Mouse (Mus musculus) midbrain, postnatal 0 days (tissue): ENCODE data around the gene Foxn2. TPM values are rescaled to one million over a fixed set of nuclear protein-coding genes. Genes with fewer than 3 reads are reported as not detected.

ENCODE experiments used
- ATAC-seq: fragments of 200-750 bp; cut with Nextera tagmentation; 2 replicates; pipeline ENCODE4 v1.8.0; 2017; ENCODE audit warnings: moderate number of reproducible peaks, mild to moderate bottlenecking, moderate TSS enrichment, moderate library complexity; ENCODE audit not compliant: low FRiP score
- DNase-seq: peaks from one replicate; pipeline ENCODE4 v3.0.0-alpha.2; 2015; ENCODE audit warnings: low spot score
- H3K27ac ChIP-seq: fragments of 300-500 bp; sonication (generic); 2 replicates; pipeline ENCODE4 v1.5.1; 2014; ENCODE audit warnings: low read depth, mild to moderate bottlenecking, low read length, mixed read lengths
- H3K27me3 ChIP-seq: fragments of 300-500 bp; sonication (generic); 2 replicates; pipeline ENCODE4 v1.6.1; 2014; ENCODE audit warnings: low read length, control low read depth, mixed read lengths; ENCODE audit not compliant: insufficient read depth
- H3K36me3 ChIP-seq: fragments of 300-500 bp; sonication (generic); 2 replicates; pipeline ENCODE4 v1.6.1; 2014; ENCODE audit warnings: low read length, control low read depth, mixed read lengths; ENCODE audit not compliant: insufficient read depth
- H3K4me1 ChIP-seq: fragments of 300-500 bp; sonication (generic); 2 replicates; pipeline ENCODE4 v1.6.1; 2014; ENCODE audit warnings: mild to moderate bottlenecking, control low read depth, antibody characterized with exemption, low read length, mixed read lengths; ENCODE audit not compliant: insufficient read depth
- H3K4me2 ChIP-seq: fragments of 300-500 bp; sonication (generic); 2 replicates; pipeline ENCODE4 v1.6.1; 2014; ENCODE audit warnings: low read depth, mild to moderate bottlenecking, low read length, mixed read lengths; ENCODE audit not compliant: poor library complexity, severe bottlenecking
- H3K4me3 ChIP-seq: fragments of 300-500 bp; sonication (generic); 2 replicates; pipeline ENCODE4 v1.5.1; 2014; ENCODE audit warnings: low read depth, mild to moderate bottlenecking, low read length, moderate library complexity
- H3K9ac ChIP-seq: fragments of 300-500 bp; sonication (generic); replicated peaks from 2 replicates; pipeline ENCODE4 v1.6.1; 2014; ENCODE audit warnings: mild to moderate bottlenecking, low read length, moderate library complexity, mixed read lengths; ENCODE audit not compliant: poor library complexity, severe bottlenecking
- H3K9me3 ChIP-seq: fragments of 300-500 bp; sonication (generic); 2 replicates; pipeline ENCODE4 v1.6.1; 2016; ENCODE audit warnings: low read length, control low read depth
- CTCF ChIP-seq: IDR thresholded peaks from 2 replicates; pipeline ENCODE4 v1.5.1; 2016; ENCODE audit warnings: antibody characterized with exemption, mild to moderate bottlenecking
- WGBS: fragments of 180-500 bp; shearing (Covaris S2); extraction: QIAGEN DNeasy Blood & Tissue Kit; methylation state at CpG from one replicate; pipeline ENCODE4 v1.1.7; 2014; 5-methylcytosine and 5-hydroxymethylcytosine counted together
- polyA plus RNA-seq: library from polyadenylated mRNA; unstranded; fragments of >200 nt; fragmentation: Nextera tagmentation; extraction: Ambion mirVana; gene quantifications from 2 replicates; pipeline ENCODE4 v1.2.1, GENCODE M21; 2015
- total RNA-seq: library from RNA; depleted of rRNA; stranded (reverse); fragments of >200 nt; gene quantifications from 2 replicates; pipeline ENCODE4 v1.2.3, GENCODE M21; 2014

Foxn2 gene
- total and polyA plus RNA-seq, 2 experiments from 2014 or later: 5.3 to 7.7 TPM

DNA sequence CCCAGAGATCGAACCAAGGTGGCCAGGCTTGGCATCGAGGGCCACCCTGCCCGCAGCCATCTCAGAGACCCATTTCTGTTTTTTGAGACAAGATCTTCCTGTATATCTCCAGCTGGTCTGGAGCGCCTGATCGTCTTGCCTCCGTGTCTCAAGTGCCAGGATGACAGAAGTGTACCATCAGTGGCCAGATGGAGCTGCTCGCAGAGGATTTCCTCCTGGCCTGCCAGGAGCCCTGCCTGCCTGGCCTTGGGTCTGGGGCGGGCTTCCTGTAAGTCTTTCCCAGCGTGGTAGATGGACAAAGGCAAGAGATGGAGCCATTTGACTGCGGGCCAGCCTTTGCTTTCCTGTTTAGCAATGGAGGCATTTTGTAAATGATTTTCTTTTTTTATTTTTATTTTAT, 66.9 kb downstream of the Foxn2 start:
- WGBS: 92% methylated on average over 10 of the region's 10 CpGs
- ATAC-seq (no peak), DNase-seq (peak; percentile 62)

GRCm38 (mm10) chr17:88508846-88509508, 68.5 kb downstream of the Foxn2 start:
- ATAC-seq: no peak
- H3K9me3 ChIP-seq: no peaks in the 10 kb centered on the region
- WGBS: 34% methylated on average over 12 of the region's 12 CpGs

More for the DNA sequence above, 66.9 kb downstream of the Foxn2 start:
- no peak overlapping the region for H3K4me3 ChIP-seq
- no peak overlapping the region for H3K27ac ChIP-seq
- H3K36me3 ChIP-seq: no peaks in the 10 kb centered on the region
- H3K9me3 ChIP-seq: no peaks in the 10 kb centered on the region
- no peaks in the 10 kb centered on the region for H3K27me3 ChIP-seq
- TF ChIP-seq CTCF: no peak
- H3K4me2 ChIP-seq: no peak overlapping the region
- peaks cover 5% of the 10 kb centered on the region; the same call in 1 of the 2 replicates for H3K4me1 ChIP-seq
- H3K9ac ChIP-seq: no peak overlapping the region

DNA sequence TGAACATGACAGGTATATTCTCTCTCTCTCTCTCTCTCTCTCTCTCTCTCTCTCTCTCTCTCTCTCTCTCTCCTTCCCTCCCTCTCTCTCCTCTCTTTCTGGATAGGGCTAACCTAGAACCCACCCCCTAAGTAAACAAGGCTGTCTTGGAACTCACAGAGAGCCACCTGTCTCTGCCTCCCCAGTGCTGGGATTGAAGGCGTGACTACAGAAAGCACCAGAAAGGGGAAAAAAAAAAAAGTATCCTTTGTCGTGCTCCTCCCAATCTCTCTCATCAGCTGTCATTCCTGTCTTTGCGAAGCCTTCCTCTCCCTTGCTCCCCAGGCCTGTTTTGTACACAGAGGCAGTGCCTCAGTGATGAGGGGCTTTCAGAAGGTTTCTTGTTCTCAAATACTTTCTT, 69.5 kb downstream of the Foxn2 start:
- H3K27ac ChIP-seq: no peak overlapping the region
- ATAC-seq (no peak), DNase-seq (no peak)
- TF ChIP-seq CTCF: no peak
- no peaks in the 10 kb centered on the region for H3K36me3 ChIP-seq
- no peaks in the 10 kb centered on the region for H3K27me3 ChIP-seq
- no peaks in the 10 kb centered on the region for H3K9me3 ChIP-seq
- H3K4me1 ChIP-seq: peaks cover 4% of the 10 kb centered on the region; the same call in 1 of the 2 replicates
- H3K9ac ChIP-seq: no peak overlapping the region
- no peak overlapping the region for H3K4me3 ChIP-seq
- WGBS: 57% methylated on average over 3 of the region's 3 CpGs
- no peak overlapping the region for H3K4me2 ChIP-seq

More at GRCm38 (mm10) chr17:88508846-88509508, 68.5 kb downstream of the Foxn2 start:
- no peak overlapping the region for H3K9ac ChIP-seq
- H3K27me3 ChIP-seq: no peaks in the 10 kb centered on the region
- H3K36me3 ChIP-seq: no peaks in the 10 kb centered on the region
- TF ChIP-seq CTCF: no peak
- DNase-seq: no peak
- H3K4me1 ChIP-seq: peaks cover 5% of the 10 kb centered on the region; the same call in 1 of the 2 replicates
- no peak overlapping the region for H3K4me2 ChIP-seq
- no peak overlapping the region for H3K4me3 ChIP-seq
- no peak overlapping the region for H3K27ac ChIP-seq

DNA sequence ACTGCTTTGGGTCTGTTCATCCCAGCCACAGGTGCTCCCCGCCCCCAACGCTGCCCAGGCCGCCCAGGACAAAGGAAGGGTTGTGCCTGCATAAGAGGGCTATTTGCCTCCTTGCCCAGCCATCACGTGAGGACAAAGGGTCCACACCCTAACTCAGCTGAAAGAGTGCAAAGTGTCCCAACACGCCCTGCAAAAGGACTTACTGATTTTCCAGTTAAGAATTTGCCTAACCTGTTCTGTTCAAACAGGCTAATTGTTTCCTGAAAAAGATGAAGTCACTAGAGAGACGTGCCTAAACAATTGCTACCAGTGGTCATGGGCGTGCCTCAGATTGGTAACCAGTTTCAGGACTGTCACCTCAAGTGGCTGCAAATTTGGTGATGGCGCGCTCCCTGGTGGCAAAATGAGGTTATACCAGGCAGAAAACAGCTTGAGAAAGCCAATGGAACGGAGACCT, 70.6 kb downstream of the Foxn2 start:
- no peak overlapping the region for H3K4me3 ChIP-seq
- H3K27ac ChIP-seq: no peak overlapping the region
- H3K4me1 ChIP-seq: no peaks in the 10 kb centered on the region
- no peaks in the 10 kb centered on the region for H3K27me3 ChIP-seq
- no peaks in the 10 kb centered on the region for H3K9me3 ChIP-seq
- peak; percentile 85 for TF ChIP-seq CTCF
- H3K36me3 ChIP-seq: no peaks in the 10 kb centered on the region
- WGBS: 7% methylated on average over 10 of the region's 10 CpGs
- H3K4me2 ChIP-seq: no peak overlapping the region
- no peak overlapping the region for H3K9ac ChIP-seq
- ATAC-seq (0 out of 2 replicates have a peak, but pooled peaks have one; percentile 31), DNase-seq (peak; percentile 78)

- H3K36me3 ChIP-seq: no peaks in the 10 kb centered on the region
- 80% methylated on average over 7 of the region's 7 CpGs for WGBS
Measured at GRCm38 (mm10) chr17:88516477-88516876, 76.0 kb downstream of the Foxn2 start.

DNA sequence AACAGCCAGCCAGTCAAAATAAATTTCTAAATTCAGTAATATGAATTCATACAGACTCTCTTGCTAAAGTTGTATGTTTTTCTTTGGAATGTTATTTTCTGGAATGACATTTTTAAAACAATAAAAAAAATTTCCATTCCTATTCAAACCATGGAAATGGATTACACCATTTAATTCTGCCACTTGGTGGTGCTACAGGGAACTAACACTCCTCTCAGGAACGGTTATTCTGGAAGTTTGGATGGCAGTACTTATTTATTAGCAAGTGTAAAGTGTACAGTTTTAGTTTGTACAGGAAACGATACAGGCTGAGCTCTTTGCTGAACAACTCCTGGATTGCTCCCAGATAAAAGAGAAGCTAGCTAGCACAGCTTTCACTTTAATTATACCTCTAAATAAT, 87.3 kb downstream of the Foxn2 start:
- DNase-seq (peak; percentile 79), ATAC-seq (no peak)
- 29% methylated on average over 2 of the region's 2 CpGs for WGBS
- peak; percentile 74 for TF ChIP-seq CTCF
- no peak overlapping the region for H3K9ac ChIP-seq
- peaks cover 4% of the 10 kb centered on the region; the same call in 1 of the 2 replicates for H3K4me1 ChIP-seq
- H3K36me3 ChIP-seq: no peaks in the 10 kb centered on the region
- no peaks in the 10 kb centered on the region for H3K27me3 ChIP-seq
- H3K27ac ChIP-seq: no peak overlapping the region
- H3K9me3 ChIP-seq: no peaks in the 10 kb centered on the region
- H3K4me3 ChIP-seq: no peak overlapping the region
- no peak overlapping the region for H3K4me2 ChIP-seq

More at GRCm38 (mm10) chr17:88516477-88516876, 76.0 kb downstream of the Foxn2 start:
- Histone ChIP-seq H3K27me3 (no peaks in the 10 kb centered on the region), H3K4me2 (no peak overlapping the region), H3K4me1 (no peaks in the 10 kb centered on the region), H3K9me3 (no peaks in the 10 kb centered on the region), H3K27ac (no peak overlapping the region), H3K4me3 (no peak overlapping the region), H3K9ac (no peak overlapping the region)
- DNase-seq (no peak), ATAC-seq (no peak)
- no peak for TF ChIP-seq CTCF
